Mouse (Mus musculus) myocyte (in vitro differentiated cells): ENCODE results near the gene Fstl4. TPM values are rescaled to one million over a fixed set of nuclear protein-coding genes. Genes with fewer than 3 reads are reported as not detected.

Source experiments
- H3K27me3 ChIP-seq: one replicate; pipeline ENCODE4 v1.6.1; 2011; ENCODE audit not compliant: control insufficient read depth, insufficient read depth, insufficient read length
- H3K36me3 ChIP-seq: one replicate; pipeline ENCODE4 v1.6.1; 2011; ENCODE audit not compliant: control insufficient read depth, insufficient read depth
- H3K4me2 ChIP-seq: one replicate; pipeline ENCODE4 v1.6.1; 2011; ENCODE audit warnings: low read depth, control low read depth
- H3K4me3 ChIP-seq: one replicate; pipeline ENCODE4 v1.5.1; 2011; ENCODE audit warnings: mild to moderate bottlenecking, control low read depth, moderate library complexity
- H3K79me2 ChIP-seq: one replicate; pipeline ENCODE4 v1.6.1; 2011; ENCODE audit not compliant: control insufficient read depth, insufficient read depth
- H3ac ChIP-seq: one replicate; pipeline ENCODE4 v1.6.1; 2011; ENCODE audit not compliant: control insufficient read depth, insufficient read length
- CEBPB ChIP-seq: IDR thresholded peaks from 2 replicates; pipeline ENCODE4 v1.6.1; 2011; ENCODE audit warnings: mild to moderate bottlenecking, moderate library complexity; ENCODE audit not compliant: poor library complexity, insufficient read depth, severe bottlenecking
- E2F4 ChIP-seq: IDR thresholded peaks from one replicate; pipeline ENCODE4 v1.6.1; 2011; ENCODE audit warnings: mild to moderate bottlenecking, control low read depth, moderate library complexity; ENCODE audit not compliant: insufficient read depth
- MAX ChIP-seq: IDR thresholded peaks from one replicate; pipeline ENCODE4 v1.6.1; 2011; ENCODE audit warnings: low read depth, mild to moderate bottlenecking, control low read depth
- MYOD1 ChIP-seq, 3 experiments: IDR thresholded peaks; one replicate each; pipeline ENCODE4 v1.6.1; 2011; ENCODE audit warnings: control low read depth in 2 of 3, low read depth in 2 of 3, mild to moderate bottlenecking in 2 of 3, moderate library complexity in 1 of 3; ENCODE audit not compliant: insufficient read length in 2 of 3, control insufficient read depth in 1 of 3
- MYOG ChIP-seq, 3 experiments: IDR thresholded peaks; one replicate each; pipeline ENCODE4 v1.6.1; 2011; ENCODE audit warnings: control low read depth in 2 of 3, low read depth in 2 of 3, mild to moderate bottlenecking in 2 of 3; ENCODE audit not compliant: insufficient read length in 2 of 3, control insufficient read depth in 1 of 3, insufficient read depth in 1 of 3
- POLR2A ChIP-seq: IDR thresholded peaks from one replicate; pipeline ENCODE4 v1.6.1; 2011; ENCODE audit warnings: low read depth, mild to moderate bottlenecking, control low read depth, moderate library complexity; ENCODE audit not compliant: insufficient read length
- POLR2AphosphoS2 ChIP-seq: IDR thresholded peaks from one replicate; pipeline ENCODE4 v1.6.1; 2011; ENCODE audit warnings: low read depth, control low read depth; ENCODE audit not compliant: insufficient read length
- REST ChIP-seq: IDR thresholded peaks from one replicate; pipeline ENCODE4 v1.6.1; 2011; ENCODE audit warnings: mild to moderate bottlenecking, control low read depth, moderate library complexity; ENCODE audit not compliant: insufficient read depth, insufficient read length
- SRF ChIP-seq: IDR thresholded peaks from one replicate; pipeline ENCODE4 v1.6.1; 2011; ENCODE audit warnings: low read depth; ENCODE audit not compliant: control insufficient read depth, insufficient read length
- TCF12 ChIP-seq: IDR thresholded peaks from one replicate; pipeline ENCODE4 v1.6.1; 2011; ENCODE audit warnings: mild to moderate bottlenecking, control low read depth; ENCODE audit not compliant: poor library complexity, insufficient read depth, severe bottlenecking
- TCF3 ChIP-seq: IDR thresholded peaks from one replicate; pipeline ENCODE4 v1.6.1; 2011; ENCODE audit warnings: low read depth, control low read depth; ENCODE audit not compliant: insufficient read length
- USF1 ChIP-seq: IDR thresholded peaks from one replicate; pipeline ENCODE4 v1.6.1; 2011; ENCODE audit warnings: low read depth, mild to moderate bottlenecking, control low read depth, moderate library complexity
- polyA plus RNA-seq: library from polyadenylated mRNA; unstranded; fragments of >200 nt; fragmentation: generic; extraction: Trizol; gene quantifications from one replicate; pipeline ENCODE4 v1.2.1, GENCODE M21; 2012; ENCODE audit warnings: missing spikeins

The Fstl4 gene
- polyA plus RNA-seq, 1 experiment = not detected

DNA sequence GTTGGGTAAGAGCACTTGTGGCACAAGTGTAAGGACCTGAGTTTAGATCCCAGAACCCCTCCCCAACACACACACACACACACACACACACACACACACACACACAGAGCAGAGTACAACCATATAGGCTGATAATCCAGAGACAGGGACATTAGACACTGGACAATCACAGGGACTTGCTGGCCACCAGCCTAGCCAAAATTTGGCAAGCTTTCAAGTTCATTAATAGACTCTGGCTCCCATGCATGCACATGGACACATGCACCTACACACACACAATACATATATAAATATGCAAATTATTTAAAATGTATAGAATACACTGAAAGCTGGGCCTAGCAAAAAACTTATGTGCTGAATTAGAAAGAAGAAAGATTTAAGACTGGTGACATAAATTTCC lies 24.0 kb upstream of the Fstl4 start:
- no peaks in the 10 kb centered on the region for H3K27me3 ChIP-seq
- no peaks in the 10 kb centered on the region for H3K36me3 ChIP-seq
- no peak overlapping the region for H3ac ChIP-seq
- TF ChIP-seq MYOG (IDR thresholded peaks at IDR 0.05; ENCODE audit: control insufficient read depth in 1 of 3, insufficient read depth in 1 of 3, insufficient read length in 2 of 3, low read depth in 2 of 3) = no peak
- no peak for TF ChIP-seq TCF12
- TF ChIP-seq POLR2AphosphoS2 = no peak
- TF ChIP-seq CEBPB = no peak
- TF ChIP-seq MAX = no peak
- no peak for TF ChIP-seq POLR2A
- TF ChIP-seq MYOD1 (IDR thresholded peaks at IDR 0.05; ENCODE audit: control insufficient read depth in 1 of 3, insufficient read length in 2 of 3, low read depth in 2 of 3) = no peak
- TF ChIP-seq REST = no peak
- TF ChIP-seq USF1 = no peak
- no peak for TF ChIP-seq SRF
- TF ChIP-seq E2F4 = no peak
- no peak for TF ChIP-seq TCF3
- no peak overlapping the region for H3K4me2 ChIP-seq
- no peaks in the 10 kb centered on the region for H3K79me2 ChIP-seq
- H3K4me3 ChIP-seq = no peak overlapping the region

DNA sequence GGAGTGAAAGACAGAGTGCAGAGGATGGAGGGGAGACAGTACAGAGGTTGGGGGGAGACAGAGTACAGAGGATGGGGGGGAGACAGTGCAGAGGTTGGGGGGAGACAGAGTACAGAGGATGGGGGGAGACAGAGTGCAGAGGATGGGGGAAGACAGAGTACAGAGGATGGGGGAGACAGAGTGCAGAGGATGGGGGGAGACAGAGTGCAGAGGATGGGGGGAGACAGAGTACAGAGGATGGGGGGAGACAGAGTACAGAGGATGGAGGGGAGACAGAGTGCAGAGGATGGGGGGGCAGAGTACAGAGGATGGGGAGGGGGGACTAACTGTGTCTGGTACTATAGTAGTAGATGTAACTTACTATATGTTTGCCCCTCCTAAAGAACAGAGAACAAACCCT lies 20.5 kb upstream of the Fstl4 start:
- Histone ChIP-seq H3K36me3 (no peaks in the 10 kb centered on the region), H3K27me3 (no peaks in the 10 kb centered on the region), H3K4me3 (no peak overlapping the region), H3ac (no peak overlapping the region), H3K79me2 (no peaks in the 10 kb centered on the region), H3K4me2 (no peak overlapping the region)
- TF ChIP-seq CEBPB (no peak), USF1 (no peak), POLR2A (no peak), E2F4 (no peak), MYOD1 (IDR thresholded peaks at IDR 0.05; ENCODE audit: control insufficient read depth in 1 of 3, insufficient read length in 2 of 3, low read depth in 2 of 3) (no peak), MYOG (IDR thresholded peaks at IDR 0.05; ENCODE audit: control insufficient read depth in 1 of 3, insufficient read depth in 1 of 3, insufficient read length in 2 of 3, low read depth in 2 of 3) (no peak), TCF12 (no peak), TCF3 (no peak), SRF (no peak), MAX (no peak), REST (no peak)

DNA sequence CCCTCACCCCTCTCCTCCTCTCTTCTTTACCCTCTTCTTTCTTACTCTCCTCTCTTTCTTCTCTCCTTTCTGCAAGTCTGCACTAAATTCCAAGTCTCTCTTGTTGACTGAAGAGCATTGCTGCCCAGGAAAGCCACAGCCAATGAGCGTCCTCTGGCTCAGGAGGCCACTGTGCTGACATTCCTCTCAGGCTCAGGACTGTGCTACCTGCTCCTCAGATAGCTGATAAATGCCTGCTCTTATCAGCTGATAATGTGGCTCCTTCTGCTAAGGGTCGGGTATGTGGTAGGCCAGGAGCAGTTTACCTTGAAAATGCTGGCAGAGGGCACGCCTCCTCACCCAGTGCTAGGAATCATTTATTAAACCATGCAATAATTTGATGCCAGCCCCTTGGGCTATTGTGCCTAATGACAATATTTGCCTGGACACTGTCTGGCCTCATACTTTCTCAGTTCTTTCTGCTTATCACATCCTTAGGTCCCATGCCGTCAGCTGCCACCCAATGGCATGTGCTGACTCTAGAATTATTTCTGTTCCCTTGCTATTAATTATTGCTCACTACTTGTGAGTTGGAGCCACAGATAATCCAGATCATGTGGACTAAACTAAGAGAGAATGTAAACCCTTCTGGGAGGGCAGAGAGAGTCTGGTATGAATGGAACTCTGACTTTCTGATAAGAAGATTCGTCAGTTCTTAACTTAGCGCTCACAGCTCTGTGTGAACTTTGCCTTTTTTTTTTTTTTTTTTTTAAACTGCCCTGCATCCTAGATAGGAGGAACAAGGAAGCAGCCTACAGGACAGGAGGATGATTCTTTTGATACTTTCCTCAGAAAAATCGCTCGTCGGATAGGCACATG lies 19.6 kb upstream of the Fstl4 start:
- H3K27me3 ChIP-seq = no peaks in the 10 kb centered on the region
- no peaks in the 10 kb centered on the region for H3K79me2 ChIP-seq
- no peak overlapping the region for H3K4me2 ChIP-seq
- no peak for TF ChIP-seq MYOG (IDR thresholded peaks at IDR 0.05; ENCODE audit: control insufficient read depth in 1 of 3, insufficient read depth in 1 of 3, insufficient read length in 2 of 3, low read depth in 2 of 3)
- no peak for TF ChIP-seq TCF3
- no peak overlapping the region for H3ac ChIP-seq
- H3K36me3 ChIP-seq = no peaks in the 10 kb centered on the region
- H3K4me3 ChIP-seq = no peak overlapping the region

- H3ac ChIP-seq = no peak overlapping the region
- no peaks in the 10 kb centered on the region for H3K36me3 ChIP-seq
- H3K4me3 ChIP-seq = no peak overlapping the region
- H3K27me3 ChIP-seq = no peaks in the 10 kb centered on the region
- TF ChIP-seq MAX (no peak), CEBPB (no peak), TCF3 (no peak), USF1 (no peak), REST (no peak), MYOG (IDR thresholded peaks at IDR 0.05; ENCODE audit: control insufficient read depth in 1 of 3, insufficient read depth in 1 of 3, insufficient read length in 2 of 3, low read depth in 2 of 3) (no peak), POLR2A (no peak), TCF12 (no peak), E2F4 (no peak), MYOD1 (IDR thresholded peaks at IDR 0.05; ENCODE audit: control insufficient read depth in 1 of 3, insufficient read length in 2 of 3, low read depth in 2 of 3) (no peak), SRF (no peak), POLR2AphosphoS2 (no peak)
- no peaks in the 10 kb centered on the region for H3K79me2 ChIP-seq
- H3K4me2 ChIP-seq = no peak overlapping the region
These were observed 17.2 kb upstream of the Fstl4 start for GRCm38 (mm10) chr11:52747206-52747605.
